Mouse (Mus musculus): ENCODE measurements around the gene Tenm4. TPM values are rescaled to one million over a fixed set of nuclear protein-coding genes. Genes with fewer than 3 reads are reported as not detected.
A peak's percentile ranks its signal among the peaks of the same experiment; 100 is the strongest.

Tenm4 gene
- polyA plus RNA-seq, 1 experiment: 12.2 TPM

DNA sequence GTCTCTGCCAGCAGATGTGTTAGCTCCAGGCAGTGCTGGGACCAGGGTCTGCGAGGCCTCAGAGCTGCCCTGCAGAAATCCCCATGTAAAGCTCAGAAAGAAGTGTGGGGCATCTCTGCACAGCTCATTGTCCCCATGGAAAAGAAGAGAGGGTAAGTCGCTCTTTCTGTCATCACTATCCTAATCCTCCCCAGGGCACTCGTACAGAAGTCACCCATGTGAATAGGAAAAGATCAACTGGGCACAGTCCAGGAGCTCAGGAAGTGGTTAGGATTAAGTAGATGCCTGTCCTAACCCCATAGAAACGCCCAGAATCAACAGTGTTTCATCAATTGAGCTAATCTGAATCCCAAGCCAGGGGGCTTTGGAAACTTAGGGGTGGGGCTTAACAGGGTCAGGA, 476.6 kb downstream of the Tenm4 start:
- Histone ChIP-seq H3K4me1 (ENCODE audit: control insufficient read depth, insufficient read depth, low read length) (peaks cover 6% of the 10 kb centered on the region; the same call in 1 of the 2 replicates), H3K27ac (ENCODE audit: insufficient read depth, low read length) (no peak overlapping the region), H3K27me3 (ENCODE audit: control insufficient read depth, insufficient read depth, low read length) (no peaks in the 10 kb centered on the region; the same call in 1 of the 2 replicates), H3K4me3 (replicated peaks; ENCODE audit: insufficient read depth, low read depth, low read length) (no peak overlapping the region)
- 68% methylated on average over 4 of the region's 4 CpGs for WGBS
- no peak for DNase-seq
- TF ChIP-seq POLR2A (IDR thresholded peaks at IDR 0.05; ENCODE audit: borderline replicate concordance, insufficient read depth, low read length): no peak
- no peak for TF ChIP-seq CTCF (IDR thresholded peaks at IDR 0.05; ENCODE audit: borderline replicate concordance, insufficient read depth, low read depth, low read length)

DNA sequence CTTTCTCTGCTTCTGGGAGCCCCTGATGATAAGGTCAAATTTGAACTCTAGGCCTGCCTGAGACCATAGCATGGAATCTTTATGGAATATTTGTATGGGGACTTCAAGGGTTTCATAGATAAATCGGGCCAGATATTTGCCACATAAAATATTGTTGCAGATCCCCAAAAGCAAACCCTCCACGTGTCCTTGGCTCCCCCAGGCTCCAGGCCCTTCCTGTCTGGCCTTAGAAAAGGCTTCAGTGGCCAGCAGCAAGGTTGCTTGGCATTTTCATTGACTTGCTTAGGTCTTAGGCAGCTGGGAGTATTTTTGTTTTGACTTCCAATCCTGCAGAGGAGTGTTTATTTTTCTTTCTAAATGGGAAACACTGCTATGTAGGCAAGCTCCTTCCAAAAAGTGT, 477.6 kb downstream of the Tenm4 start:
- no peak for TF ChIP-seq CTCF (IDR thresholded peaks at IDR 0.05; ENCODE audit: borderline replicate concordance, insufficient read depth, low read depth, low read length)
- no peak for TF ChIP-seq POLR2A (IDR thresholded peaks at IDR 0.05; ENCODE audit: borderline replicate concordance, insufficient read depth, low read length)
- 92% methylated on average over 2 of the region's 2 CpGs for WGBS
- no peak for DNase-seq
- no peak overlapping the region for H3K27ac ChIP-seq (ENCODE audit: insufficient read depth, low read length)
- H3K4me3 ChIP-seq (replicated peaks; ENCODE audit: insufficient read depth, low read depth, low read length): no peak overlapping the region
- H3K27me3 ChIP-seq (ENCODE audit: control insufficient read depth, insufficient read depth, low read length): no peaks in the 10 kb centered on the region; the same call in 1 of the 2 replicates
- peaks cover 6% of the 10 kb centered on the region; the same call in 1 of the 2 replicates for H3K4me1 ChIP-seq (ENCODE audit: control insufficient read depth, insufficient read depth, low read length)

DNA sequence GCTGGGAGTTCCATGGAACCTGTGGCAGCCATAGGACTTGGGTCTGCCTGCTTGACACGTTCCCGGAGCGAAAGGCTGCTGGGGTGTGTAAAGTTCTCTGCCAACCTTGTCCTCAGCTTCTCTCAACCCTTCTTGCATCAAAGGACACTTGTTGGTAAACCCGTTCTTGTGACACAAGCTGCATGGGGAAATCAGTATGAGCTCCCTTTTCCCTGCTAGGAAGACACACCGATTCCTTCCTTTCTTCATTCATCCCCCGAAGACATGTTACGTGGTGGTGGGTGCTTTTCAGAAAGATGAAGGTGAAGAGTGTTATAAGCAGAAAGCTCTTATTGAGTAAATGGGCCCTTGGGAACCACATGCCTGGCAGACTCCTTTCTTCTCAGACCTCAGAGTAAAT, 478.1 kb downstream of the Tenm4 start:
- peaks cover 6% of the 10 kb centered on the region; the same call in 1 of the 2 replicates for H3K4me1 ChIP-seq (ENCODE audit: control insufficient read depth, insufficient read depth, low read length)
- no peak overlapping the region for H3K27ac ChIP-seq (ENCODE audit: insufficient read depth, low read length)
- 91% methylated on average over 7 of the region's 7 CpGs for WGBS
- H3K27me3 ChIP-seq (ENCODE audit: control insufficient read depth, insufficient read depth, low read length): no peaks in the 10 kb centered on the region; the same call in 1 of the 2 replicates
- no peak for DNase-seq
- TF ChIP-seq POLR2A (IDR thresholded peaks at IDR 0.05; ENCODE audit: borderline replicate concordance, insufficient read depth, low read length) (no peak), CTCF (IDR thresholded peaks at IDR 0.05; ENCODE audit: borderline replicate concordance, insufficient read depth, low read depth, low read length) (no peak)
- no peak overlapping the region for H3K4me3 ChIP-seq (replicated peaks; ENCODE audit: insufficient read depth, low read depth, low read length)

DNA sequence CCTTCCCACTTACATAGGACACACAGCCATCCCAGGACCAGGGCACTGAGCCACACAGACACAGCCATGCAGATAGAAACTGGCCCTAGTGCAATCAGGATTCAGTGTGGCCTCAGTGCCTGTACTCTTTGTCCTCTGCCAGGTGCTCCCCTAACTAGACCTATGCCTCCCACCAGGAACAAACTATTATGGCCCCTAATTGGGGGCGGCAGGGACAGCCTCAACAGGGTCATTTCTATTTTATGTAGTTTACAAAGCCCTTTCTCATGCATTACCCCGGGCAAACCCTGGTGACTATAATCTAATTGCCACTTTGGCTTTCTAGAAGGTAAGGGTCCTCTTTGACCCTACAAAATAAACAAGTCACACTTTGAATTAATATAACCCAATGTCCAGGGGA, 479.4 kb downstream of the Tenm4 start:
- 79% methylated on average over 2 of the region's 2 CpGs for WGBS
- DNase-seq: no peak
- Histone ChIP-seq H3K27ac (ENCODE audit: insufficient read depth, low read length) (no peak overlapping the region), H3K4me3 (replicated peaks; ENCODE audit: insufficient read depth, low read depth, low read length) (no peak overlapping the region), H3K4me1 (ENCODE audit: control insufficient read depth, insufficient read depth, low read length) (peaks cover 6% of the 10 kb centered on the region; the same call in 1 of the 2 replicates), H3K27me3 (ENCODE audit: control insufficient read depth, insufficient read depth, low read length) (no peaks in the 10 kb centered on the region; the same call in 1 of the 2 replicates)
- no peak for TF ChIP-seq CTCF (IDR thresholded peaks at IDR 0.05; ENCODE audit: borderline replicate concordance, insufficient read depth, low read depth, low read length)
- TF ChIP-seq POLR2A (IDR thresholded peaks at IDR 0.05; ENCODE audit: borderline replicate concordance, insufficient read depth, low read length): no peak

DNA sequence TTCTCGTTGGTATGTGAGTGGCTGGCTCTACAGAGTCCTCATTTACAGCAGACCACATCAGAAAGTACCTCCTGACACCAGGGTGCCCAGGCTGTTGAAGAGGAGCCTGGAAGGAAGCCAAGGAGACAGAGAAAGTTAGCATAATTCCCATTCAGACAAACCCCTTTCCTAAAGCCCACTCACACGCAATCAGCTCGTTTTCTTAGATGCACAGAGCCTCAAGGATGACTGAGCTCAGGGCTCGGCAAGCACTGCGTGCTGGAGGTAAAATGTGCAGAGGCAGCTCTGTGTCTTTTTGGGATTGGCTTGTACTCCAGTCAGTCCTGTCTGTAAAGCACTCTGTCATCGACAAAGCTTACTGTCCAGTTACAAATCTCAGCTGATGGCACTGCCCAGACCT, 480.0 kb downstream of the Tenm4 start:
- Histone ChIP-seq H3K4me3 (replicated peaks; ENCODE audit: insufficient read depth, low read depth, low read length) (no peak overlapping the region), H3K4me1 (ENCODE audit: control insufficient read depth, insufficient read depth, low read length) (peaks cover 6% of the 10 kb centered on the region; the same call in 1 of the 2 replicates), H3K27me3 (ENCODE audit: control insufficient read depth, insufficient read depth, low read length) (no peaks in the 10 kb centered on the region), H3K27ac (ENCODE audit: insufficient read depth, low read length) (no peak overlapping the region)
- no peak for DNase-seq
- WGBS: 22% methylated on average over 6 of the region's 6 CpGs
- TF ChIP-seq POLR2A (IDR thresholded peaks at IDR 0.05; ENCODE audit: borderline replicate concordance, insufficient read depth, low read length): no peak
- no peak for TF ChIP-seq CTCF (IDR thresholded peaks at IDR 0.05; ENCODE audit: borderline replicate concordance, insufficient read depth, low read depth, low read length)

DNA sequence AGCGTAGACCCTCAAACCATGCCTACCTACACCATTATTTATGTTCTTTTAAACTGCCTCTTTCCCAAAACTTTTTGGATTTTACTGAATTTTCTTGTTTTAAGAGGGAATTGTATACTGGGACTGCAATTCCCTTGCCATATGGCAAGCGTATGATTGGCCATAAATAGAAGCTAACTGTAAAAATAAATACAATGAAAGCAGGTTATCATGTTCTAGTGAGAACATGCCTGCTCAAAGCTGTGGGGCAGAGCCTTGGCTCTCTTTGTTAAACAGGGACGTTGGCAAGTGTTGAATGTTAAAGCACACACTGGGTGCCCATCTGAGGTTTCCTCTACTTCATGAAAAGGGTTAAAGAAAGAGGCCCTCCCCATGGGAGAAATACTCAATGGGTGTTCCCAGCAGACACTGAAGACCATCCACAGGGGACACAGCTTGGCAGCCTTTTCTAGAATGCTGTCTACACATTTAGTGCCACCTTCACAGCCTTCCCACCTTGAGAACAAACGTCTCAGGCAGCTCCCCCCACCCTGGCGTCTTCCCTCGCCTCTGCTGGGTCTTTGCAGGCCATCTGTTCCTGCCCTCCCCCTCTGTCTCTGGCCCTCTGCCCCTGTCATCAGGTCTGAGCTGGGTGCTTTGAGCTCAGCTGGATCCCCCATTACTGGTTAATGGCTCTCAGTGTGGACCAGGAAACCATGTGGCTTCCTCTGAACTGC, 480.7 kb downstream of the Tenm4 start:
- H3K4me1 ChIP-seq (ENCODE audit: control insufficient read depth, insufficient read depth, low read length): peaks cover 6% of the 10 kb centered on the region; the same call in 1 of the 2 replicates
- peak in 1 of 2 experiments; percentile 22 for DNase-seq
- 23% methylated on average over 6 of the region's 6 CpGs for WGBS
- no peak for TF ChIP-seq POLR2A (IDR thresholded peaks at IDR 0.05; ENCODE audit: borderline replicate concordance, insufficient read depth, low read length)
- TF ChIP-seq CTCF (IDR thresholded peaks at IDR 0.05; ENCODE audit: borderline replicate concordance, insufficient read depth, low read depth, low read length): no peak
- H3K4me3 ChIP-seq (replicated peaks; ENCODE audit: insufficient read depth, low read depth, low read length): no peak overlapping the region
- H3K27me3 ChIP-seq (ENCODE audit: control insufficient read depth, insufficient read depth, low read length): no peaks in the 10 kb centered on the region
- H3K27ac ChIP-seq (ENCODE audit: insufficient read depth, low read length): no peak overlapping the region

DNA sequence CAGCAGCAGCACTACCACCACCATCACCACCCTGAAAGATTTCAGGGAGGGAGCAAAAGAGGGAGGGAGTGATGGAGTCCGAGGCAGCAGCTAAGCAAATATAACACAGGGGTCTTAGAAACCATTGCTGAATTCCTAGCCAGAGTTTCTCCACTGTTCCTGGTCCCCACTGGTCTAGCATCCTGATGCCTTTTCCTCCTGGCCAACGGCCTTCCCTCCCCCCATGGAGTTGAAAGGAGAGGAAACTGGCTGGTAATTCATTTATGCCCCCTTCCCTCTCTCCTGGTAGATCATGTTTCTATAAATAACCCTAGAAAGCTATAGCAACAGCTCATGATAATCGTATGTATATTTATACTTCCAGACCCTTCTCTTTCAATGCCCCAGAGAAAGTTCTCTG, 481.8 kb downstream of the Tenm4 start:
- no peak overlapping the region for H3K27ac ChIP-seq (ENCODE audit: insufficient read depth, low read length)
- 50% methylated on average over 3 of the region's 3 CpGs for WGBS

DNA sequence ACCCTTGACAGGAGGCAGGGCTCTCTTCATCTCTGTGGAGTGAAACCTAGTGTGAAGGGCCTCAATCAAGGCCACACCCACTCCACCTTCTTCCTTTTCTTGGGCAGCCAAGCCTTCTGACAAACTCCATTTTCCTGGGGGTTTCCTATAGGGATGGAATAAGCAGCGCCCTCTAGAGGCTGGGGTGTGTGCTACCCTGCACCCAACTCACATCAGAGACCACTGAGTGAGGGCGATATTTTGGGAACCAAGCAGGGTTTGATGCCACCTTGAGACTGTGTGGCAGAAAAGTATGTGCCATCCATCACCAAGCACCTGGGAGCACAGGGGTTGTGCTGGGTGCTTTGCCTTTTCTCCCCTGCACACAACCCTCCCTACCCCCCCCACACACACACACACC, 483.2 kb downstream of the Tenm4 start:
- no peak for TF ChIP-seq POLR2A (IDR thresholded peaks at IDR 0.05; ENCODE audit: borderline replicate concordance, insufficient read depth, low read length)
- no peak for TF ChIP-seq CTCF (IDR thresholded peaks at IDR 0.05; ENCODE audit: borderline replicate concordance, insufficient read depth, low read depth, low read length)
- H3K27ac ChIP-seq (ENCODE audit: insufficient read depth, low read length): no peak overlapping the region
- WGBS: 76% methylated on average over 2 of the region's 2 CpGs
- no peaks in the 10 kb centered on the region for H3K27me3 ChIP-seq (ENCODE audit: control insufficient read depth, insufficient read depth, low read length)
- DNase-seq: no peak
- peaks cover 6% of the 10 kb centered on the region; the same call in 1 of the 2 replicates for H3K4me1 ChIP-seq (ENCODE audit: control insufficient read depth, insufficient read depth, low read length)
- no peak overlapping the region for H3K4me3 ChIP-seq (replicated peaks; ENCODE audit: insufficient read depth, low read depth, low read length)

More for the DNA sequence above, 481.8 kb downstream of the Tenm4 start:
- no peak for DNase-seq
- Histone ChIP-seq H3K27me3 (ENCODE audit: control insufficient read depth, insufficient read depth, low read length) (no peaks in the 10 kb centered on the region), H3K4me1 (ENCODE audit: control insufficient read depth, insufficient read depth, low read length) (peaks cover 6% of the 10 kb centered on the region; the same call in 1 of the 2 replicates), H3K4me3 (replicated peaks; ENCODE audit: insufficient read depth, low read depth, low read length) (no peak overlapping the region)
- TF ChIP-seq CTCF (IDR thresholded peaks at IDR 0.05; ENCODE audit: borderline replicate concordance, insufficient read depth, low read depth, low read length) (no peak), POLR2A (IDR thresholded peaks at IDR 0.05; ENCODE audit: borderline replicate concordance, insufficient read depth, low read length) (no peak)
